Mouse (Mus musculus) intestine, embryonic 14.5 days (tissue): ENCODE data around the gene Supt6. TPM values are rescaled to one million over a fixed set of nuclear protein-coding genes. Genes with fewer than 3 reads are reported as not detected.

Experiments
- ATAC-seq: fragments of 200-750 bp; cut with Nextera tagmentation; replicated peaks from 2 replicates; pipeline ENCODE4 v1.8.0; 2017; ENCODE audit warnings: low read depth, moderate number of reproducible peaks, moderate TSS enrichment, moderate library complexity; ENCODE audit not compliant: low FRiP score, low TSS enrichment
- DNase-seq: peaks from one replicate; pipeline ENCODE4 v3.0.0-alpha.2; 2018; ENCODE audit warnings: low spot score
- H3K27ac ChIP-seq: fragments of 300-500 bp; sonication (generic); 2 replicates; pipeline ENCODE4 v1.5.1; 2014; ENCODE audit warnings: low read depth, mild to moderate bottlenecking, control low read depth
- H3K27me3 ChIP-seq: fragments of 300-500 bp; sonication (generic); replicated peaks from 2 replicates; pipeline ENCODE4 v1.6.1; 2014; ENCODE audit warnings: low read length, control low read depth; ENCODE audit not compliant: control insufficient read depth, insufficient read depth
- H3K36me3 ChIP-seq: fragments of 300-500 bp; sonication (generic); 2 replicates; pipeline ENCODE4 v1.6.1; 2014; ENCODE audit warnings: low read length, control low read depth; ENCODE audit not compliant: control insufficient read depth, insufficient read depth
- H3K4me1 ChIP-seq: fragments of 300-500 bp; sonication (generic); replicated peaks from 2 replicates; pipeline ENCODE4 v1.6.1; 2014; ENCODE audit warnings: low read length, control low read depth, mixed read lengths; ENCODE audit not compliant: control insufficient read depth, insufficient read depth
- H3K4me2 ChIP-seq: fragments of 300-500 bp; sonication (generic); 2 replicates; pipeline ENCODE4 v1.6.1; 2014; ENCODE audit warnings: low read length
- H3K4me3 ChIP-seq: fragments of 300-500 bp; sonication (generic); 2 replicates; pipeline ENCODE4 v1.5.1; 2014; ENCODE audit warnings: low read depth, low read length, control low read depth, mixed read lengths
- H3K9ac ChIP-seq: fragments of 300-500 bp; sonication (generic); 2 replicates; pipeline ENCODE4 v1.6.1; 2014; ENCODE audit warnings: mild to moderate bottlenecking, low read length
- H3K9me3 ChIP-seq: fragments of 300-500 bp; sonication (generic); 2 replicates; pipeline ENCODE4 v1.6.1; 2016; ENCODE audit warnings: low read length, control low read depth; ENCODE audit not compliant: control insufficient read depth
- WGBS: fragments of 180-500 bp; shearing (Covaris S2); extraction: QIAGEN DNeasy Blood & Tissue Kit; methylation state at CpG from one replicate; pipeline ENCODE4 v1.1.7; 2014; 5-methylcytosine and 5-hydroxymethylcytosine counted together
- polyA plus RNA-seq: library from polyadenylated mRNA; unstranded; fragments of >200 nt; fragmentation: Nextera tagmentation; extraction: Ambion mirVana; gene quantifications from 2 replicates; pipeline ENCODE4 v1.2.1, GENCODE M21; 2014

Gene Supt6
- polyA plus RNA-seq, 1 experiment from 2014 or later, result 26.4 TPM

DNA sequence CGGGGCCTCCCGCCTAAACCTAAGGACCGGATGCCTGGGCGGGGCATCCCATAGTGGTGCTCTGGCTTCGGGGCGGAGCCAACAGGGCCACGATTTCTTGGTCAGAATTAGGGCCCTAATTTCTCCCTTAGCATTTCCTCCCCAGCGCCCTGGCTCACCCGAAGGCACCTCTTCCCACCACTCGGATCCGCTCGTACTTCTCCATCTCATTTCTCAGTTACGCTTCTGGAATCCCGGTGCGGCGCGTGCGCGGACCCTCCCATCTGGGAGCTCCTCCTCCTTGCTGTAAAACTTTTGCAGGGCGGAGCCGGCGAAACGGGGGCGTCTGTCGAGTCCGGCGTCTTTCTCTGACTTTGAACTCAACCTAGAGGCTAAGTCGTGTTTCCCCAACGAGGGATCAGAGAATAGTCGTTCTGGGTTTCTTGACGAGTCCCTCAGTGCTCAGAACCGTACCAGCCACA, 69.4 kb downstream of the Supt6 start, which contains the start of the genes Nek8 and Tlcd1:
Gene Nek8, minus strand, starts transcription at position 274 of the 461 bp plus-strand sequence.
Gene Tlcd1, plus strand, starts transcription at position 310 of the 461 bp plus-strand sequence.
- ATAC-seq (peak; percentile 57; the same call in 1 of the 2 replicates), DNase-seq (peak; percentile 94)
- Histone ChIP-seq H3K4me1 (peaks cover 38% of the 10 kb centered on the region), H3K27ac (peak within 1 kb of the TSS; percentile 94), H3K9me3 (no peaks in the 10 kb centered on the region), H3K4me3 (peak within 1 kb of the TSS; percentile 58), H3K36me3 (peaks cover 25% of the 10 kb centered on the region), H3K4me2 (peak within 1 kb of the TSS; percentile 98), H3K9ac (peak within 1 kb of the TSS; percentile 47), H3K27me3 (no peaks in the 10 kb centered on the region)
- WGBS, result under 1% methylated on average over 32 of the region's 32 CpGs

DNA sequence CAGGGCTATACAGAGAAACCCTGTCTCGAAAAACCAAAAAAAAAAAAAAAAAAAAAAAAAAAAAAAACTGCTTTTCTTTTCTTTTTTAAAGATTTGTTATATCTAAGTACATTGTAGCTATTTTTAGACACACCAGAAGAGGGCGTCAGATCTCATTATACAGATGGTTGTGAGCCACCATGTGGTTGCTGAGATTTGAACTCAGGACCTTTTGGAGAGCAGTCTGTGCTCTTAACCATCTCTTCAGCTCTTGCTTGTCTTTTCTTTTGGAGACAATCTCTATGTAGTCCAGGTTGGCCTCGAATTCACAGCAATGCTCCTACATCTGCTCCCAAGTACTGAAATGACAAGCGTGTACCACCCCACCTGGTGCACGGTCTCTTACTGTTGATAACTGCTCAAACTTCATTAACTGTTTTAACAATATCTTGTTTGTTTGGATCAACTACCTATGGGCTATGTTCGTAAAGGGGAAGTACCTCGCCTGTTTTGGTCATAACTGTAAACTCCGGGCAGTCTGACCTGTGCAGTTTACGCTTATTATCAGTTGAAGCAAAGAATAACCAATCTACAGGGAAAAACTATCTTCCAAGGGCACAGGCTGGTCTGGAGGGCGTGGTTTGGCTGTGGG, 69.9 kb downstream of the Supt6 start:
- H3K4me2 ChIP-seq, result peak overlapping the region; percentile 98
- peaks cover 20% of the 10 kb centered on the region for H3K36me3 ChIP-seq
- no peaks in the 10 kb centered on the region for H3K9me3 ChIP-seq
- ATAC-seq (no peak), DNase-seq (no peak)
- WGBS, result 3% methylated on average over 9 of the region's 10 CpGs
- H3K27ac ChIP-seq, result peak overlapping the region; percentile 94
- peaks cover 33% of the 10 kb centered on the region for H3K4me1 ChIP-seq
- peak overlapping the region; percentile 47 for H3K9ac ChIP-seq
- H3K27me3 ChIP-seq, result no peaks in the 10 kb centered on the region
- H3K4me3 ChIP-seq, result peak overlapping the region; percentile 58

DNA sequence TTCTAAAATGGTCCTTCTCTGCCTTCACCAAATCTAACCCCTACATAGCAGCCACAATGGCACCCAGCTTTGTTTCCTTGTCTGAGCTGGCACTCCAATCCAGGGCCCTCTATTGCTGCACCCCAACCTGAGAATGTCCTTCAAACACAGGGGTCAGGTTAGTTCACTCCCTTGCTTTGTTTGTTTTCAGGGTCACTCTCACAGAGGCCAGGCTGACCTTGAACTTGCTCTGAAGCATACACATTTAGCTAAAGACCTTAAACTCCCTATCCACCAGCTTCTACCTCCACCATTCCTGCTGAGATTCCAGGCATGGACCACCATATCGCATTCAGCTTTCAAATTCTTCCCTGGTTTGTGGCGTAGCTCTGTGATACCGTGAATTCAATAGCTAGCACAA, 71.3 kb downstream of the Supt6 start:
- peaks cover 19% of the 10 kb centered on the region for H3K4me1 ChIP-seq
- no peak for DNase-seq

DNA sequence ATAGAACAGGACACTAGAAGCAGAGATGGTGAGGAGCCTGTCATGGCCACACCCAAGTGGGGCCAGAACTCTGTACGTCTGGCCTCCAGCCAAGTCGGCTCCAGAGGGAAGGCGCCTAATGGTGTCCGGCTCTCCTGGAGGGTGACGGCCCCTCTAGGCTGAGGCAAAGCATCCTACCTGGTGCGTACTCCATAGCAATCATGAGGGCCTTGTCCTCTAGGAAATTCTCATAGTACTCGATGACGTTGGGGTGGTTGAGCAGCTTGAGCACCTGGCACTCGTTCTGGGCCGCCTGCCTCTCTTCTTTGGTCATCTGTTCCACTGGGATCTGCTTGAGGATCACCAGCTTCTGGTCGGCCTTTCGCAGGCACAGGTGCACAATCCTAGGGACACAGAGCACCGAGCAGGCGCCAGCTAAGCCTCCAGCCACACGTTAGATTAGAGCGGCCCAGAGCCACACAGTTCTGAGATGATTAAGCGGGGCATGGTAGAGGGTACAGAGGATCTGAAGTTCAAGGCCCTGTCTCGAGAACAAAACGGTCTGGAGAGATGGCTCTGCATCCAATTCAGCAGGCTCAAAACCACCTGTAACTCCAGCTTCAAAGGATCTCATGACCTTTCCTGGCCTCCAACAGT, 72.9 kb downstream of the Supt6 start:
- DNase-seq (no peak), ATAC-seq (no peak)
- no peak overlapping the region for H3K4me2 ChIP-seq
- WGBS, result 81% methylated on average over 19 of the region's 19 CpGs
- H3K4me3 ChIP-seq, result no peak overlapping the region
- H3K27me3 ChIP-seq, result no peaks in the 10 kb centered on the region
- H3K9me3 ChIP-seq, result no peaks in the 10 kb centered on the region
- 0 out of 2 replicates have a peak, but pooled peaks cover 3% of the 10 kb centered on the region for H3K36me3 ChIP-seq
- peaks cover 14% of the 10 kb centered on the region for H3K4me1 ChIP-seq
- H3K27ac ChIP-seq, result no peak overlapping the region
- H3K9ac ChIP-seq, result no peak overlapping the region

More for the DNA sequence above, 71.3 kb downstream of the Supt6 start:
- no peak overlapping the region for H3K27ac ChIP-seq
- WGBS, result 80% methylated on average over 3 of the region's 3 CpGs
- no peaks in the 10 kb centered on the region for H3K9me3 ChIP-seq
- no peaks in the 10 kb centered on the region for H3K27me3 ChIP-seq
- H3K4me3 ChIP-seq, result no peak overlapping the region
- ATAC-seq, result no peak
- H3K9ac ChIP-seq, result no peak overlapping the region
- no peak overlapping the region for H3K4me2 ChIP-seq
- H3K36me3 ChIP-seq, result peaks cover 6% of the 10 kb centered on the region

DNA sequence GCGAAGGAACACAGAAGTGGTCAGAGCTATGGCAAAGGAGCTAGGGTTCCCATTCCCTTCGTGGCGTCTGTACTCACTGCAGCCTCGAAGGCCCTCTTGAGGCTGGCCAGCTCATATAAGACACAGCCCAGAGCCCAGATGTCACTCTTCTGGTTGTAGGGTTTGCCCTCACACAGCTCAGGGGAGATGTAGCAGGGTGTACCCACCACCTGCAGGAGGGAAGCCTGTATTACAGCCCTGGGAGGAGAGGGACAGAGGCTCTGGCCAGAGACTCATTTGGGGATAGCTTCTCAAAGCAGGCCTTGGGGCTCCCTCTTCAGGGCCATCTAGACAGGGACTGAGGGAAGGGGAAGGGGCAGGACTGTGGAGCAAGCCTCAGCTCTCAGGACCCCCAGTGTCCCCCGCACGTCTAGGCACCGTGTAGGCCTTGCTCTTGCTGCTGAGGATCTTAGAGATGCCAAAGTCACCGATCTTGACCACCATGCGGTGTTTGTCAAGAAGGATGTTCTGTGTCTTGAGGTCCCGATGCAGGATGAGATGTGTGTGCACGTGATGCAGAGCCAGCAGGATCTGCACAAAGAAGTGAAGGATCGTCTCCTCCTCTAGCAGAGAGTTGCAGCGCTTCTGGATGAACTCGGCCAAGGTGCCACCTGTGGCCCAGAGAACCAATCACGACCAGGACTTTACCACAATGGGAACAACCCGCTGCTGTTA, 73.6 kb downstream of the Supt6 start:
- ATAC-seq (no peak), DNase-seq (peak; percentile 51)
- Histone ChIP-seq H3K27me3 (no peaks in the 10 kb centered on the region), H3K9me3 (no peaks in the 10 kb centered on the region), H3K9ac (no peak overlapping the region), H3K4me3 (no peak overlapping the region), H3K4me1 (peaks cover 9% of the 10 kb centered on the region), H3K27ac (no peak overlapping the region), H3K4me2 (no peak overlapping the region), H3K36me3 (0 out of 2 replicates have a peak, but pooled peaks cover 3% of the 10 kb centered on the region)
- 83% methylated on average over 16 of the region's 16 CpGs for WGBS

DNA sequence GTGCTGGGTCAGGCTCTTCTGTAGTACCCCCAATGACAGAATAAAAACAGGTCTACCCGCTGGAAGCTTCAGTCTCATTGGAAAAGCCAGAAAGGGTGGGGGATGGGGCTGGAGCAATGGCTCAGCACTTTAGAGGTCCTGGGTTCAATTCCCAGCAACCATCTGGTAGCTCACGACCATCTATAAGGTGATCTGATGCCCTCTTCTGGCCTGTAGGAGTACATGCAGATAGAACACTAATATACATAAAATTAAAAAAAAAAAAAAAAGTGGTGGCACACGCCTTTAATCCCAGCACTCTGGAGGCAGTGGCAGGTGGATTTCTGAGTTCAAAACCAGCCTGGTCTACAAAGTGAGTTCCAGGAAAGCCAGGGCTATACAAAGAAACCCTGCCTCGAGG, 74.5 kb downstream of the Supt6 start:
- H3K36me3 ChIP-seq, result 0 out of 2 replicates have a peak, but pooled peaks cover 3% of the 10 kb centered on the region
- no peaks in the 10 kb centered on the region for H3K9me3 ChIP-seq
- H3K4me1 ChIP-seq, result peaks cover 10% of the 10 kb centered on the region
- no peak overlapping the region for H3K4me3 ChIP-seq
- no peak for DNase-seq
- no peaks in the 10 kb centered on the region for H3K27me3 ChIP-seq
- no peak overlapping the region for H3K4me2 ChIP-seq
- H3K9ac ChIP-seq, result no peak overlapping the region
- ATAC-seq, result no peak
- no peak overlapping the region for H3K27ac ChIP-seq
- WGBS, result 82% methylated on average over 4 of the region's 4 CpGs

DNA sequence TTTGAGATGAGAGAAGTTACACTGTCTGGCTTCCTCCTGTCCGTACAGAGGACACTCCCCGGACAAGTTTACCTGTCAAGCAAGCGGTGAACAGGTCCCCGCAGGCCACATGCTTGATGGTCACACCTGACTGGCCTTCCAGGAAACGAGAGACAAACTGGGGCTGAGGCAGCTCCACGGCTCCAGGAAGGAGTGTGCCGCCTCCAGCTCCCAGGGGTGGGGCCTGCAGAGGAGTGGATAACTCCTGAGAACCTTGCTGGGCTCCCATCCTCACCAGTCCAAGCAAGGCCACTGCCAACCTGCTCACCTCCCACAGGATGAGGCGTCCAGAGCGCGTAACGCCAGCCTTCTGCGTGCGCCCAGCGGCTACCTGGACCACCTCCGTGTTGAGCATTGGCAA, 75.5 kb downstream of the Supt6 start:
- ATAC-seq (no peak), DNase-seq (no peak)
- Histone ChIP-seq H3K27me3 (no peaks in the 10 kb centered on the region), H3K27ac (no peak overlapping the region), H3K36me3 (0 out of 2 replicates have a peak, but pooled peaks cover 3% of the 10 kb centered on the region), H3K9me3 (no peaks in the 10 kb centered on the region), H3K4me1 (peaks cover 14% of the 10 kb centered on the region), H3K9ac (no peak overlapping the region), H3K4me3 (no peak overlapping the region), H3K4me2 (no peak overlapping the region)
- WGBS, result 86% methylated on average over 15 of the region's 15 CpGs
